Mouse (Mus musculus): ENCODE data around the gene Dock4.
"Not testable (repeated sequence)": the region's sequence is repeated elsewhere in the genome, so short reads cannot be mapped to it uniquely, and the experiment has no call there.

Gene Dock4

DNA sequence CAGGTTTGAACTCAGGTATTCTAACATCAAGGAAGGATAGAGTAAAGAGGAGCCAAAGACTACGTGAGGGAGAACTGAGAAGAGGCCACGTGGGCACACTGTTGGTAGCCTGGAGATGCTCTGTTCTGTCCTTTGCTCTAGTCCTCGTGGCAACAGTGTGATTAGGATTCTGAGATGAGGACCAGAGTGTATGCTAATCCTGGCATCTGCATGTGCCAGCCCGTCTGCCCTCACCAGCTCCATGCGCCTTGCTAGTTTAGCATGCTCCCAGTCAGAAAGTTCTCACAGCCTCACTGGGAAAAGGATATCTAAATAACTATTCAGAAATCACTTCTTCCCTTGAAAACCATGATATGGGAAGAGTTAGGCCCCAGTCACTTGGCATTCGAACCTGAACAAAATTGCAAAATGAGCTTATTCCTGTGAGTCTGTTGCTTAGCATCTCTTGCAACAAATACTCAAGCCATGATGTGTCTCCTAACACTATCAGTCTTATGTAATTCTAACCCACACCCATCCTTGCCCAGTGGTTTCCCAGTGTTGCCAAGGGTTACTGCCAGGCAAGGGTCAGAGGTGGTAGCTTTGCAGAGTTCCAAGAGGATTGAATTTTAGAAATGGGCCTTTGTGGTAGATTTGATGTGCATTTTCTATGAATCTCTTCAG, 372.4 kb downstream of the Dock4 start:
- in situ Hi-C loops (cut with MboI, MseI) = no loop called here

- in situ Hi-C loops (cut with MboI, MseI) = no loop called here
Observed at GRCm38 (mm10) chr12:40823631-40824030, 377.9 kb downstream of the Dock4 start.

- in situ Hi-C loops (cut with MboI, MseI) = no loop called here
Observed at GRCm38 (mm10) chr12:40824251-40824650, 378.5 kb downstream of the Dock4 start.

GRCm38 (mm10) chr12:40825935-40826460, 380.2 kb downstream of the Dock4 start:
- in situ Hi-C loops (cut with MboI, MseI) = no loop called here

- in situ Hi-C loops (cut with MboI, MseI) = no loop called here
Observed at GRCm38 (mm10) chr12:40826491-40826890, 380.7 kb downstream of the Dock4 start.

DNA sequence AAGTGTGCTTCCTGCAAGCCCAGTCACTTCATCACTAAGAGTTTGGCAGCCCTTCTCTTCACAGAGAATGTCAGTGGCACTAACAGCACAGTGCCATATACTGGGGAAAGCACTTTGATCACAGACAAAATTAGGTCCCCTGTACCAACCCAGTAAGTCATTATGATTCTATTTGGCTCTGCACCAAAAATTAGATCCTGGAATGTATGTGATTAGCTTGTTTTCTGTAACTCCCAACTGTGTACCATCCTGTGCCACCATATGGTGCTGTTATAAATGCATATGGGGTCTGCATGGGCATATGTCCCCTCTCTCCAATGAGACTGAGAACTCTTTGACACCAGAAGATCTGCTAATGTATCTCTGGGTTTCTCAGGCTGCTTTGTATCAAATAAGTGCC, 382.3 kb downstream of the Dock4 start:
- in situ Hi-C loops (cut with MboI, MseI) = no loop called here

DNA sequence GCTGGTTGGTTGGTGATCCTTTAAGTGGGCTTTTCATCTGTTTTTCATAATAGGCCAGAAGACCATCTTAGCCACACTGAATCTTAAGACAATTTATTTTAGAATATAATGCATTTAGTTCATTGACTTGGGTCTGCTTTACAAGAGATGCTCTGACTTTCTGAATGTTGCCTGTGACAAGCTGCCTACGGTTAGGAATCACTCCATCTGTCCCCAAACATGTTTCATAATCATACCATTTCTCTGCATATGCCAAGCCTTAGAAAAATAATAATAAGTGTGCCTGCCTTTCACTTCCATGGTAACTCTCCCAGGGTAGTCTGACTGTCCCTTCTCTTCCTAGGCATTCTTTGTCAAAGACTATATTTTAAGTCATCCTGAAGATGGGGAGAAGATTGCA, 383.5 kb downstream of the Dock4 start:
- in situ Hi-C loops (cut with MboI, MseI) = no loop called here

- in situ Hi-C loops (cut with MboI, MseI) = no loop called here
Observed at GRCm38 (mm10) chr12:40832157-40832556, 386.4 kb downstream of the Dock4 start.

- in situ Hi-C loops (cut with MboI, MseI) = loop anchor here (5.0 kb wide), 1 partner anchor 650 kb away; the partner anchor contains the start of gene Lrrn3
Observed at GRCm38 (mm10) chr12:40836924-40837323, 391.2 kb downstream of the Dock4 start.

DNA sequence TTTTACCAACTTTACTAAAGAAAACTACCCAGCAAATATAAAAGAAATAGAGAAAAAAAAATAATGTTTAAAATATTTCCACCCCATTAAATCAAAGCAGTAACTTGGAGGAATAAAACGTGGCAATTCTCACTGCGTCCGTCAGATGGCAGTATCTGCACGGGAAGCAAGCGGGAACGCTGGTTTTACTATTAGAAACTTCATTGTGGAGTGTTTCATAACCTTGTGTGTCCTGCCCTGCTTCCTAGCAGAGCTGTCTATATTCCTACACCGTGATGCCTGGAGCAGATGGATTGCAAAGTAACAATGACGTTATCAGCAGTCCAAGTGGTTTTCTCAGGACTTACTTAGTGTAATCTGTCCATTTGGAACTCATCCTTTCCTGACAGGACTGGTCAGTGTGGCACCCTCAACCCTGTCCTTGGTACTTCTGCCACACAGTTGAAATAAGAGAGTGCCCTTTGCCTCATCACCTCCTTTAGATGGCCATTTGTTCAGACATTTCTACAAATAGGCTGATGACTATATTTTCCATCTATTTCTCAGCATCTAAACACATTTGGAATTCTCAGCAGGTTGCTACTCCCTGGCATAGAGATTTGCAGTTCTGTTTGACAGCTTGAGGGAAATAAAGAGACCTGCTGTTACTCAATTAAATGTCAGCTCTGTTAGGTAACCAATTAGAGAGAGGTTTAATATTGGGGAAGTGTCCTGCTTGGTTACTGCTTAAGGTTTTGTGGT, 392.0 kb downstream of the Dock4 start:
- in situ Hi-C loops (cut with MboI, MseI) = loop anchor here (5.0 kb wide), 1 partner anchor 650 kb away; the partner anchor contains the start of gene Lrrn3

- in situ Hi-C loops (cut with MboI, MseI) = loop anchor here (5.0 kb wide), 1 partner anchor 649 kb away; the partner anchor contains the start of gene Lrrn3
Observed at GRCm38 (mm10) chr12:40838338-40838695, 392.6 kb downstream of the Dock4 start.

DNA sequence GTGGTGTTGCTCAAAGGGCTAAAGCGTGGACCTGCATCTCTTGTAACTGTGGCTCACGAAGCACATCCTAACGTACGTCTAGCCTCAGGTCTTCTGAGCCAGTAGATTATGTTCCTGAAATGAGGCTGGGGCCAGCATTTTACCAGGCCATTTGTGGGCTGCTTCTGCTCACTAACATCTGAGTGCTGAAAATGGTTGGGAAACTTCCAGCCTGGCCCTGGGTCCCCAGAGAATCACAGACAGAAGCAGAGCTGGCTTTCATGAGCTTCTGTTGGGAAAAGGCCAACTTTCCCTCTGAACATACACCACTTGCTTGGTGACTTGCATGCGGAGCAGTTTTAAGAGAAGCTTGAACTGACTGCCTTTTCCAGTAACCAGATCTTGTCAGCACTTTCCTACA, 393.2 kb downstream of the Dock4 start:
- in situ Hi-C loops (cut with MboI, MseI) = loop anchor here (5.0 kb wide), 1 partner anchor 648 kb away; the partner anchor contains the start of gene Lrrn3

- in situ Hi-C loops (cut with MboI, MseI) = loop anchor here (5.0 kb wide), 1 partner anchor 647 kb away; the partner anchor contains the start of gene Lrrn3
Observed at GRCm38 (mm10) chr12:40839817-40840216, 394.1 kb downstream of the Dock4 start.

DNA sequence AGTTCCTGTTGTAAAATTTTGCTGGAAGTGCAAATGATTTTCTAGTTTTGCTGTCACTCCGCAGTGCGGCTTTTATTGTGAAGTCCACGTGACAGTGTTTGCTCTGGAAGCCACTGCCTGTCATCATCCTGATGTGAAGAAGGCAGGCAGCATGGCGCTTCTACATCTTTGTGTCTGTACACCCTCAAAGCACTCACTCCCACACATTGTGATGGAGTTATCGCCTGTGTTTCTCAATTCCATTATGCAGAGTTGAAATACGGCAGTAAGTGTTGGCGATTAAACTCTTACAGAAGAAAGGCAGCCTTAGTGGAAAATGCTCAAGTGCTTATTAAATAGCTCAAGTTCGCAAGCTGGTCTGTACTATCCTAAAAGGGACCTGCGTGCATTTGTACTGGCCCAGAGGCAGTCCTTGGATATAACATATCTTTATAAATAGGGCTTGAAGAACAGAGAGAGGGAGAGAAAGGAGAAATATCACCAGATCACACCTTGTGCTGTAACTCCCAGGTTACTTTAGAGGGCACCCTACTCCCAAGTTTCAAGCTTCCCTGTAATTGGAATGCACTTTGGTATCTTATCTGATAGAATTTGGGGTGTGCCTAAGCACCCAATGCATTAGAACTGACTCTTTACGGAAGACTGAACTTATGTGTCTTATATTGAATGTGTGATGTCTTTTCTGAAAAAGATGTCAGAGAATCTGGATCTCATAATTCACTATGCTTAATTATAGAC, 396.7 kb downstream of the Dock4 start:
- in situ Hi-C loops (cut with MboI, MseI) = no loop called here

DNA sequence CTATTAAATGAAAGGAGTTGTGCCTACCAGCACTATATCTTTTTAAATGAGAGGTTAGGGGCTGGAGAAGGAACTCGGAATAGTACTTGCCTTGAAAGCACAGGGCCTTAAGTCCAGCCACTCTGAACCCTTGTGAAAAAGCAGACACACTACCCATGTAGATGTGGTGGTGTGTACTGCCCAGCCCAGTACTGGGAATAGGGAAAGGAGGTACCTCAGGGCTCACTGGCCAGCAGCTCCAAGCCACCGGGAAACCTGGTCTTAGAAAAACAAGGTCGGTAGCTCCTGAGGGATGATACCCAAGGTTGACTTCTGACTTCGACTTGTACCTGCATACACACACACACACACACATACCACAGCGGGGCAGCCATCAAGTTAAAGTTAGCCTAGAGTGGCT, 397.2 kb downstream of the Dock4 start:
- in situ Hi-C loops (cut with MboI, MseI) = no loop called here

- in situ Hi-C loops (cut with MboI, MseI) = no loop called here
Observed at GRCm38 (mm10) chr12:40843474-40844080, 397.8 kb downstream of the Dock4 start.

- in situ Hi-C loops (cut with MboI, MseI) = no loop called here
Observed at GRCm38 (mm10) chr12:40844324-40844723, 398.6 kb downstream of the Dock4 start.

DNA sequence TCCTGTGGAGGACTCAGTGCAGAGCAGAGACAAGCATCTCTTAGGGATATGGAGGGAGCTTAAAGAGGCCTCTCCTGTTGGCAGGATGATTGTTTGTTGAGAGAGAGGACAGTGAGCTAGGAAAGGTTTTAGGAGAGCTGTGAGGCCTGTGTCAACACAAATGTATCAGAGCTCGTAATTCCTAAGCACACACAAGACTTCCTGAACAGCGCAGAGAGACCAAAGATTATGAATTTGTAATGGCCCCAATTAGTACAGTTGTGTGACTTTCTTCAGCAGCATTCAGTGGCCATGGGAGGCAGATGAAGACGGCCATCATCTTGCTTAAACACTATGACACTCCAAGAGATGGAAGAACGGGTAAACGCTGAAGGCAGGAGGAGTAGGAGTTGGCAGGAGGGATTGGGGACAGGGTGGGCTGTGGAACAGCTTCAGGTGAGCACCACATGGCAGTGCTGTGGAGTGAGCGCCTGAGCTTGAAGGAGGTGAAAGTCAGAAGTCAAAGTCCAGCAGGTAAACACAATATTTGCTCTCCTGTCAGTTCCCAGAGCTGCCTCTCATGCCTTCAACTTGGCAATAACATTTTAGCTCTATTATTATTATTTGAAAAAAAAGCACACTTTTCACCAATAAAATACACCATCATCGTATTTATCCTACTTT, 409.1 kb downstream of the Dock4 start:
- in situ Hi-C loops (cut with MboI, MseI) = no loop called here

- in situ Hi-C loops (cut with MboI, MseI) = no loop called here
Observed at GRCm38 (mm10) chr12:40857466-40857865, 411.7 kb downstream of the Dock4 start.

DNA sequence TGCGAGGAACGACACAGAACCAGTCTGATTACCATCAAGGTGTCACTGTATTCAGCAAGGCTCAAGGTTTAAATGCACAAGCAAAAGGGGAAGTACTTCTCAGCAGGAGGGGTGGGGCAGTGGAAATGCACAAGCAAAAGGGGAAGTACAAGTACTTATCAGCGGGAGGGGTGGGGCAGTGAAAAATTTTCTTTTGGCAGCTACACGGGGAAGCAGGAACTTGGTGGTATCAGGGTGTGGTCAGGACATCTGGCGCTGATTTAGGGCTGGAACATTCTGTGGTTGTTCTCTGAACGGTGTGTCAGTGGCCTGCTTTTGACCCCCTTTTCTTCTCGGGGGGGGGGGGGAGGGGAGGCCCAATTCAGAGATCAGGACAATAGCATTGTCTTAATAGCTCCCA, 413.0 kb downstream of the Dock4 start:
- in situ Hi-C loops (cut with MboI, MseI) = not testable (repeated sequence)

DNA sequence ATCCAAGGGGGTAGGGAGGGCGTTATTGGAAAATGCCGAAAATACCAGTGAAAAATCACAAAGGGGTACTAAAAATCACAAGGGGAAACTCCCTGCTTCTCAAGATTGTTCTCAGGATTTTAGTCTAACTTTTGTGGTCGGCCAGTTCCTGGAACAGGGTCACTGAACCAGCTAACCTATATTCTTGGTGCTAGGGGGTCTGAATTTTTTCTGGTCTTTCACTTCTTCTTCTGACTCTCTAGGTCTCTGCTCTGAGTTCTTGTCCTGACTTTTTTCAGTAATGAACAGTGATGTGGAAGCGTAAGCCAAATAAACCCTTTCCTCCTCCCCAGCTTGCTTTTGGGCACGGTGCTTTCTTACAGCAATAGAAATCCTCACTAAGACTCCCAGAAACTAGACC, 424.6 kb downstream of the Dock4 start:
- in situ Hi-C loops (cut with MboI, MseI) = no loop called here

Data from T-helper 2 cell (primary cell).